Mouse (Mus musculus) cerebral cortex, adult 2 months (tissue): Measurements from ENCODE around the gene Gm11037.

Source experiments
- WGBS: fragments of 180-500 bp; shearing (Covaris S2); methylation state at CpG from one replicate; pipeline ENCODE4 v1.1.7; 2018; 5-methylcytosine and 5-hydroxymethylcytosine counted together

Gm11037 gene

DNA sequence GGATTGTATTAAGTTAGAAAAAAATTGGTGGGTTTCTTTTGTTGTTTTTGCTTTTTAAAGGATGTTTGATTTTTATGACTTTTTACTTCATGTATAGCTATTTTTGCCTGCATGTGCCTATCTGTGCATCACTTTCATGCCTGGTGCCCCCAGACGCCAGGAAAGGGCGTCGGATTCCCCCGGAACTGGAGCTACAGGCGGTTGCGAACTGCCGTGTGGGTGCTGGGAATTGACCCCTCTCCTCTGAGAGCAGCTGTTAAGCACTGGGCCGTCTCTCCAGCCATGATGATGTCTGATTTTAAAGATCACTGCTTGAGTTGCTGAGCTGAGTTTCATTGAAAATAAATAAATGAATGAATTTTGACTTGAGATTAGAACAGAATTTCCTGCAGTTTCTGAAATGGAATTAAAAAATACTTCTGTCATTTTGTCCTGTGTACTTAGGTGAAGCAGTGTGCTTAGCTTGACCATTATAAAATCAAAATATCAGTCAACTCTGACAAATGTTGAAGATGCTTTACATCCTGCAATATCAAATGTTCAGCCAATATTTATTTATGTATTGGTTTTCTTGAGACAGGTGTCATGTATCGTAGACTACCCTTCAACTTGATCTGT is at the start of gene Gm11037:
Gm11037 (plus strand) TSS at position 568 of the 618 bp plus-strand sequence.
- 81% methylated on average over 9 of the region's 9 CpGs for WGBS

DNA sequence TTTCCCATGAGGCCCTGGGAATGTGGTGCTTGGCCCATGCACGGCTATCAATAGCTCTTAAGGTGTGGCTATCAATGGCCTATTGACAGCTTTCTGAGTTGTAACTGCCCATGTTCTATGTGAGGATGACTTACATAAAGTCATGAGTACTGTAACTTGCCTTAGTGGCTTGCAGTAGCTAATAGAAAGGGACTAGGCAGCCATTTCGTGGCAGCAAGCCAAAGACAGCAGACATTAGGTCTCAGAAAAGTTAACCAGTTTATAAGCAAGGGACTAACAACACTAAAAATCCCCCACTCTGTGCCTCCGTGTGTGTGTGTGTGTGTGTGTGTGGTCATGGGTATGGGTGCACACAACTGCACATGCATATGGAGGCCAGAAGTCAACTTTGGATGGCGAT is 49.1 kb upstream of the Gm11037 start:
- 91% methylated on average over 4 of the region's 4 CpGs for WGBS

DNA sequence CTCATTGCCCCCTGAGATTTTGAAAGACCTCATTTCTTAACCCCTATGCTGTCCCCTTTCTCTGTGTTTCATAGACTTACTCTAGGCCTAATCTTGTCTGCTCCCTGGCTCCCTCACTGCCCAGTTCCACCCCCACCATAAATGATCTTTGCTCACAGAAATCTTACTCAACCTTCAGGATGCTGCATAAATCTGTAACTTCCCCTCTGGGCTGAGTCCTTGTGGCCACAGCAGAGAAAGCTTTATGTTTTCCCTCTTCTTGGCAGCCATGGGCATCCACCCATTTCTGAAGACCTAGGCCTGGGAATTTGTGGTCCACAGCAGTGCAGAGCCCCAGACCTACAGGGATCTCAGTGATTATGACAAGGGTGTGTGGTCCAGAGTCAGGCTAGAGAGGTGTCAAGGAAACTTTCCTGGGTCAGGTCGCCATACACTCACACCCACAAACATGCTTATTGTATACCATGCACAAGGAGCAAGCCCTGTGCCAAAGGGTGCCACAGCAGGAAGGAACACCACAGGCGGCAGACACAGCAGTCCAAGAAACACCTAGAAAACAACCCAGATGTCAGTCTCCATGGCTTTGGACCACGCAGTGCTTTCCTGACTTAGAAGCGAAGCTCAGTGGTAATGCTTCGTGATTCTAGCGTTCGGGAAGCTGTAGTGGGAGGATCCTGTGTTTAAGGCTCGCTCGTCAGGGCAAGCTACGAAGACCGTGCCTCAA is 46.5 kb upstream of the Gm11037 start, which contains the start of gene Siglec1:
Siglec1 (minus strand) TSS at position 99 of the 724 bp plus-strand sequence.
- 85% methylated on average over 11 of the region's 11 CpGs for WGBS

DNA sequence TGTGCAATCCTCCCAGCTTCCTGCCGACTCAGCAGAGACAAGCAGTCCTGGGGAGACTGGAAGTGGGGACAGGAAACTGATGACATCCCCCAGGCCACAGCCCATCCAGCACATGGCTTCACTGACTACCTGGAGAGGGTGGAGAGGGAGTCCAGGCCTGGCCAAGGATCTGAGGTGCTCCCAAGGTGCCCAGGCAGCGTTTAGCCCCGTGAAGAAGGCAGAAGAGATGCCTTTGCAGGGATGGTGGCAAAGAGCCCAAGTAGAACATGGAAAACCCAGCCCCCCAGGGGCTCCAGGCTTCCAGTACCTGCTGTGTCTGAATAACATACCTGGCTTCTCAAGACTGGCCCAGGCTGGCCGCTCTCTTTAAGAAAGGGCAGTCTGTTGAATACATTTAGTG is 44.7 kb upstream of the Gm11037 start:
- WGBS = 86% methylated on average over 4 of the region's 4 CpGs

DNA sequence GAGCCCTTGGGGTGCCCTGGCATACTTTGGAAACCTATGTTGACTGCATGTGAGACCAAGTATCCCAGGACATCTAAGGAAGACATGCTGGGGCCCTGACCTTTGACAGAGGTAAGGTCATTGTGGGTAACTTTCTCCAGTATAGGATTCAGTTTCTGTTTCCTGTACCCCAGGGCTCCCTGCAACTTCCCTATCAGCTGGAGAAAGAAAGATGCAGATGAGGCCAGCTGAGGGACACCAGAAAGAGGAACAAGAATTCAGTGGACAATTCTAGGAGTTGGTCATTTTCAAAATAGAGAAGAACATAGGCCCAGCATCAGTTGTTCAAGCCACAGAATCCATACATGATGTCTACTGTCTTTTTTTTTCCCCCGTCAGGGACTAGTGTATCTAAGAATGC is 43.7 kb upstream of the Gm11037 start:
- 92% methylated on average over 1 of the region's 1 CpGs for WGBS

DNA sequence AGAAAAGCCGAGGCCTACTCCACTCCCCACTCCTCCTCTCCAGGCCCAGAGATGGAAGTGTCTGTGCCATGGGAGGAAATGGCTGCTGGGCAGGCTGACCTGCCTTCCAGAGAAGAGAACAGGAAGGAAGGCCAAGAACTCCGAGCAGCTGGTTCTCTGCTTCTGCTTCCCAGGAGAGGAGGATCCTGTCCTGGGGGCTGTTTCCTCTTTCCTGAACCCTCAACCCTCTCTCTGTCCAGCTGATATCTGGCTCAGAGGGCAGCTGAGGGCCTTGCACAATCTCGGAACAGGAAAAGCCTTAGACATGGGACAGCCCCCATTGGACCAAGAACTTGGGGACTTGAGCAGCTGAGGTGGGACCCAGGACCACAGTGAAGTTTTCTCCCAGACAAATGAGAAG is 42.4 kb upstream of the Gm11037 start:
- WGBS = 83% methylated on average over 3 of the region's 3 CpGs

DNA sequence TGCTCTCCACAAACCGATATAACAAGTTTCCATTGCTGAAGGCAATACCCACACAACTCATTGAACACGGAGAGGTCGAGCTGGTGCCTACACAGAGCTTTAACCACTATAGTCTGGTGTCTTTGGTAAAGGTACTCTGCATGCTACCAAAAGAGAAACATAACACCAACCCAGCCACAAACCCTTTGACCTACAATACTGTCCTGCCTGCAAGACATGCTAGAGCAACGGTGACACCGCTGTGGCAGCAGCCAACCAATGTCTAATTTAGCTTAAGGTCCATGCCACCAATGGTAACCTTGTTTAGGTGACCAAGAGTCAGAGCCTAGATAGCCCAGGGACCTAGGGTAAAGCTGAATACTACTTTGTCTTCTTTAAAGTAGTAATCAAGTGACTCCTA is 39.7 kb upstream of the Gm11037 start:
- 88% methylated on average over 5 of the region's 5 CpGs for WGBS

DNA sequence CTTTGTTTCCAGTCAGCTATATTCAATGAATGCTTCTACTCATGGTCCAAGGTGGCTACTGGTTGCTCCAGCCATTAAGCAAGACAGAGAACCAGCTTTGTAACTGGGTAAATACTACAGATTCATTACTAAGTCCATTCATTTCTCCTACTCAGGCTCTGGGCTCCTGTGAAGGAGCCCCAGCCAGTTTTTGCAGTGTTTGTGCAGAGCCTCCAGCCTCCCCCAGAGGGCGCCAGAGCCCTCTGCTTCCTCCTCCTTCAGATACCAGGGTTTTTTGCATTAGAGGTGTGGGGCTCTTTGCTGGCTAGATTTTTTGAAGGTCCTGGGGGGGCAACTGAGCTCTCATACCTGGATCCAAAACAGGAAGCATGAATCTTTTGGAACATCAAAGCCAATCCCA is 38.5 kb upstream of the Gm11037 start:
- WGBS = 7% methylated on average over 1 of the region's 1 CpGs

DNA sequence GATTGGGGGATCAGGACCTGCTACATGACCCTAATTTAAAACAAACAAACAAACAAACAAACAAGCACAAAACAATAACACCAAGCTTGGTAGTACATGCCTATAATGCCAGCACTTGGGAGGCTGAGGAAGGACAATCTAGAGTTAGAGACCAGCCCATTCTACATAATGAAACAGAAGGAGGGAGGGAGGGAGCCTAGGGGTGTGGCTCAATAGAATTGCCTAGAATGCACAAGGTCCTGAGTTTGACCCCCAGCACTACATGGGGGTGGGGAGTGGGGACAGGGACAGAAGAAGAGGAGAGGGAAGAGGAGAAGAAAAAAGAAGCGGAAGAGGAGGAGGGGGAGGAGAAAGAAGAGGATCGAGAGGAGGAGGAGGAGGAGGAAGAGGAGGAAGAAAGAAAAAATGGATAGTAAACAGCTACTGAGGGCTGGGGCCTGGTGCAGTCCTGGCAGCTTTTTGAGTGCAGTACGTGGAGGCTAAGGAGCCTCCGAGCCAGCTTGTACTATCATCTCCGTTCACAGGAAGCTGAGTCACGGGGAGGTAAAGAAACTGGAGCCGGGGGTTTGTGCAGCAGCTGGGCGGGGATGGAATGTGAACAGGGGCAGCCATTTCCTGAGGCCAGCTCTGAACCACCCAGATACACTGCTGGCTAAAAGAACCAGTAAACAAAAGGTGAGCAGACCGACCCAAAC is 37.0 kb upstream of the Gm11037 start:
- WGBS = 32% methylated on average over 9 of the region's 9 CpGs

DNA sequence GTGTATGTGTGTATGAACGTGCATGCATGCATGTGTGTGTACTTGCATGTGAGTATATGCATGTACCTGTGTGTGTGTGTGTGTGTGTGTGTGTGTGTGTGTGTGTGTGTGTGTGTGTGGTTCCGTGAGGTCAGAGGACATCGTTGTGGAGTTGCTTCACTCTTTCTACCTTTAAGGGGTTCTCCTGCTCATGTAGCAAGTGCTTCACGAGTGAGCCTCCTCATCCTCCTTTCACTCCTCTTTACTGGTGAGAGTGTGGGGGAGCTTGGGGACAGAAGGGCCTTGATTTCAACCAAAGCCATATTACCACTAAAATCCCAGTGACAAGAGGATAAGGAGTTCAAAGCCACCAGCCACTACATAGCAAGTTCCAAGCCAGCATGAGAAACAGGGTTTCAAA is 36.2 kb upstream of the Gm11037 start:
- 89% methylated on average over 4 of the region's 4 CpGs for WGBS

DNA sequence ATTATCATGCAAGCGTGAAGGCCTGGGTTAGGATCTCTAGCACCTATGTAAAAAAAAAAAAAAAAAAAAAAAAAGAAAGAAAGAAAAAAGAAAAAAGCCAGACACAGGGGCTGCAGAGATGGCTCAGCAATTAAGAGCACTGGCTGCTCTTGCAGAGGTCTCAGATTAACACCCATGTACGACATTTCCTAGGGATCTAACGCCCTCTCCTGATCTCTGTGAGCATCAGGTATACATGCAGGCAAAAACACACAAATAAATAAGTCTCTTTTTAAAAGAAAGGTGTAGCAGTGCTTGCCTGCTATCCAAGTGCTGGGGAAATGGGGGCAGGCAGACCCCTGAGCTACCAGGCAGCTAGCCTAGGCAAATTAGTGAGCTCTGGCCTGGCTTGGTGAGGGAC is 31.8 kb upstream of the Gm11037 start:
- WGBS = 60% methylated on average over 3 of the region's 3 CpGs

DNA sequence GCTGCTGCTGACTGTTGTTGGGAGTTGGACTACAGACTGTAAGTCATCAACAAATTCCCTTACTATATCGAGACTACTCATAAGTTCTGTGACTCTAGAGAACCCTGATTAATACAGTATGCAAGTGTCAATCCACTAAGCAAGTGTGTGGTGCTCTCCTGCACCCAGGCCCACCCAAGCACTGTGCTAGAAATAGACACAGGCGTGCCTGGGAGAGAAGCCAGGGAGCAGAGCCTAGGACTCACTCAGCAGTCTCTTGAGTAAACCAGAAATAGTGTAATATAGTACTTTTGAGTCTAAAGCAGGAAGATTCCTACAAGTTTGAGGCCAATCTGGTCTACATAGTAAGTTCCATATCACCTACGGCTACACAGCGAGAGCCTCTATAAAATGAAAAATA is 29.3 kb upstream of the Gm11037 start:
- WGBS = 63% methylated on average over 4 of the region's 4 CpGs

DNA sequence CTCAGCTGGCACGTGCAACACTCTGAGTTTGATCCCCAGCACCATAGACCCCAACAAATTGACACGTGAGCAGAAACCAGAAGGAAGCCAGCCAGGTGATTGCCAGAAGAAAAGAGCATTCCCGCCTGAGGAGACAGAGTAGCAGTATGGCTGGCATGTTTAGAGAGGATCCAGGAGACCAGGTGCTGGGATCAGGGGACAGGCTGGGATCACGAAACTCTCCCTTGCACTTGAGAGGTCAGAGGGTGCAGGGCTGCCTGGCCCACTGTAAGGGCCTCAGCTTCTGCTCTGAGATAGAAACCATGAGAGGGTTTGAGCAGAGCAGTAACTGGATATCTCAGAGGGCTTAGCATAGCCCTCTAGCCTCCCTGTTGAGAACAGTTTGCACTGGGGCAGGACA is 28.2 kb upstream of the Gm11037 start:
- 76% methylated on average over 4 of the region's 4 CpGs for WGBS

DNA sequence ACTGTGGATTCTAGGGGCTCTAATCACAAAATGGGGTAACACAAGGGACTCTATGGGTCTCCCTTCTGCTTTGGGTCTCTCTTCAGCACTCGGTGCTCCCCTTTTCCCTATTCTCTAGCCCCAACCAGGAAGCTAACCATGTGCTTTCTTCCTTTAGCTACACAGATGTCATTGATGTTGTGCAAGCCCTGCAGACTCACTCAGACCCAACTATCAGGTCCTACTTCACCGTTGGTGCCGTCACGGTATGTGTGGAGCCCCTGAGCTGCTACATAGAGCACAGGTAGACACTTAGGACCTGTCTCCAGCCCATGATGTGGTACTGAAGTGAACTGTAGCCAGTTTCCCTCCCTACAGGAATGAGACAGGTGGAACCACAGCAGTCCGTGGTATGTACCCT is 27.3 kb upstream of the Gm11037 start:
- 94% methylated on average over 5 of the region's 5 CpGs for WGBS

DNA sequence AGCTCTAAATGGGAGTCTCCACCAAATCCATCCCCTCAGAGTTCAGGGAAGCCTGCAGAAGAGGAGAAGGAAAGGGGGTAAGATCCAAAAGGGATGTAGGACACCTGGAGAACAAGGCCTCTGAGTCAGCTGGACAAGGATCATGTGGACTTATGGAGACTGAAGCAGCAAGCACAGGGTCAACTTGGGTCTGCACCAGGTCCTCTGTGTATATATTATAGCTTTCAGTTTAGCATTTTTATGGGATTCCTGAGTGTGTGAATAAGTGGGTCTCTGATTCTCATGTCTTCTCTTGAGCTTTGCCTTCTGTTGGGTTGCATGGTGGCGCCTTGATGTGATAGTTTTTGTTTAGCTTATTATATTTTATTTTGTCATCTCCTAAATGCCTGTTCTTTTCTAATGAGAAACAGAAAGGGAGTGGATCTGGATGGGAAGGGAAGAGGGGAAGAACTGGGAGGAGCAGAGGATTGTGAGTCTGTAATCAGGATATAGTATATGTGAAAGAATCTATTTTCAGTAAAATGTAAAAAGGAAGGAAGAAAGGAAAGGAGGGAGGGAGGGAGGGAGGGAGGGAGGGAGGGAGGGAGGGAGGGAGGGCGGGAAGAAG is 14.2 kb upstream of the Gm11037 start:
- WGBS = 91% methylated on average over 2 of the region's 2 CpGs

DNA sequence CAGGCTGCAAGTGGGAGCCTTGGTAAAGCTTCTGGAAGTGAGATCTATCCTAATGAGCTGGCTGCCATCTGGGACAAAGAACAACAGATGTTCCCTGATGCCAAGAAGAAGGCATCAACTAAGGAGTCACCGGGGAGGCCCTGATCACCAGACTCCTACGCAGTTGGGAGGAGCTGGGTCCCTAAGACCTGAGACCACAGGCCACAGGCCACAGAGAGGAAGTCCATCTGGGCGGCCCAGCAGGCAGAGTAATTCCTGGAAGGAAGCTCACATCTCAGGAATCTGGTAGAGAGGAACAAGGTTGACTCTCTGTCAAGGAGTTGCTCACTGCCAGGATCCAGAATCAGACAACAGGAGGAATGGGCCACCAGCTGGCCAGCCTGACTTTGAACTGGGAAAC is 9.1 kb upstream of the Gm11037 start:
- 67% methylated on average over 3 of the region's 3 CpGs for WGBS

DNA sequence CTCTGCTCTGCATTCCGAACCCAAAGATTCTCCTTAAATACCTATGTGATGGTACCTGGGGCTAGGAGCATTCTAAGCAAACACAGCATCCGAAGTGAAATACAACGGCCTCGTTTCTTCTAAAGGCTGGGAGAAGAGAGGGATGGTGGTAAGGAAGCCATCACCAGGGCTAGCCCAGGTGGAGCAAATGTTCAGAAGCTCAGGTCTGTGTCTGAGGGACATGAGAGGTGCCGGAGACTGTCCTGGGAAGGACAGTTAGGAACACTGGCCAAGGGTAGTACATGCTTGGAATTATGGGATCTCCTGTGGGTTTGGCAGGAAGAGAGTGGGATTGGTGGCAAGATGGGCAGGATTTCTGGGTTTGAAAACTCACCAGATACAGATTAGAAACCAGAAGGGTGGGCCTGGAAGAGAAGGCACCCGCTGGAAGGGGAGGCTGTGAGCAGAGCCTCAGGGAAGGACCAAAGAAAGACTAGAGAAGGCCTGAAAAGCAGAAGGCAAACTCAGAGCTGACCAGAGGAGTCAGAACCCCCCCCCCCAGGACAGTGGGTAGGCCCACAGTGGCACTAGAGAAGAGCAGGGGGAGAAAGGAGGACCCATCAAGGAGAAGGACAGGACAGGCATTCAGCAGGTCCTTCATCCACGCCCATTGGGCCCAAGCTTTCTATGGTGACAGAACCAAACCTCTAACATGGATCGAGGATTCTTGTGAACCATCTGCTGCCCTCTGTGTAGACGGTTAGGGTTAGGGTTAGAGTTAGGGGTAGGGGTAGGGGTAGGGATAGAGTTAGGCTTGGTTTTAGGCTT is 7.9 kb upstream of the Gm11037 start:
- WGBS = 96% methylated on average over 9 of the region's 9 CpGs

DNA sequence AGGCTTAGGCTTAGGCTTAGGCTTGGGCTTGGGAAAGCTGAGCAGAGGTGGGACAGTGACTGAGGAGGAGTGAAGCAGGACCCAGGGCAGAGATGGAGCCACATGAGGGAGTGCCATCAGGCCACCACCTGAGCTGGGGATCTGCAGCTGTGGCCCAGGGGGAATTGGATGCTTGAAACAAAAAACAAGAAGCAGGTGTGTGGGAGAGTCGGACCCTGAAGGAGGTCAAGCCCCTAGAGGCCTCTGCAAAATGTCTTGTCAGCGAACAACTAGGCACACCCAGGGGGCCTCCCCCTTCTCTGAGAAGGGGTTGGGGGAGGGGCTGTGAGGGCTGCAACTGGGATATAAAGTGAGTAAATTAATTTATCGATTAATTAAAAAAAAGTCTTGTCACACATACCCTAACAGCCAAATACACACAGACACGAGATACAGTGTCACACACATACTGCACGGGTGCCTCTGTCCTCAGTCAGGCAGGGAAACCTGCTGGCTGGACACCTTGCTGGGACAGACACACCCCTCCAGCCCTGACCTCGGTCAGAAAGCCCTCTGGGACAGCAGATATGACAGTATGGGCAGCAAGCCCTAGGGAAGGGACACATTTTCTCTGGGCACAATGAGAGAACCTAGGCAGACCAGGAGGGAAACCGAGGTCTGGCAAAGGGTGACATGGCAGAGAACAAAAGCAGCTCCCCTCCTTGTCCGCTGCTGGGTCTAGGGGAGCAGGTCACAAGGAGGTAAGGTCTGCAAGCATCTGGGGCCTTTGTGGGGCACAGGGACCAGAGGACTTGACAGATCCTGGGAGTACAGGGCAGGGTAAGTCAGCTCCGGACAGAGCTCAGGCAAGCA is 7.1 kb upstream of the Gm11037 start:
- WGBS = 75% methylated on average over 9 of the region's 9 CpGs

DNA sequence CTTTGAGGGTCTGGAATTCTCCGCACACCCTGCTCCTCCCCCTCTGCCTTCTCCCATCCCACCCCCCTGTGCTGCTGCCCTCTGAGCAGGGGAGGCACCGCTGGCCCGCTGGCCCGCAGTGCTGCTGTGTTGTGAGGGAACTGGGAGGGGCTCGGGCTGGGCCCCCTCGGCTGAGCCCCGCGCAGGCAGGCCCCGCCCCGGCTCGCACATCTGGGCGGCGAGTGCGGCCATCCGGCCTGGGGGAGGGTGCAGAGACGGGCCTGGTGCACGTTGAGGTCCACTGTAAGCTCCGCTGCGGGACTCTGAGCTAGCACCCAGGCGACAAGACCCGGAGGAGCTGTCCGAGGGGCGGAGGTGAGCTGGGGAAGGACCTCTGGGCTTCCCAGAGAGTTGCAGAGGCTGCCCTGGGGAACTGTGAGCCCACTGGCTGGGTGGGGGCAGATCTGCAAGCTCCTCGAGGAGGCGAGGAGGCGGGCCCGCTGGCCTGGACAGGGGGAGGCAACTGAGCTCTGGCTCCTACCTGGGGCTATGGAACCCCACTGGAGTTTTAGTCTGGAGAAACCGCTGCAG is 6.1 kb upstream of the Gm11037 start, which contains the start of gene Hspa12b:
Hspa12b (plus strand) TSS at position 120 of the 570 bp plus-strand sequence.
- 13% methylated on average over 28 of the region's 28 CpGs for WGBS

DNA sequence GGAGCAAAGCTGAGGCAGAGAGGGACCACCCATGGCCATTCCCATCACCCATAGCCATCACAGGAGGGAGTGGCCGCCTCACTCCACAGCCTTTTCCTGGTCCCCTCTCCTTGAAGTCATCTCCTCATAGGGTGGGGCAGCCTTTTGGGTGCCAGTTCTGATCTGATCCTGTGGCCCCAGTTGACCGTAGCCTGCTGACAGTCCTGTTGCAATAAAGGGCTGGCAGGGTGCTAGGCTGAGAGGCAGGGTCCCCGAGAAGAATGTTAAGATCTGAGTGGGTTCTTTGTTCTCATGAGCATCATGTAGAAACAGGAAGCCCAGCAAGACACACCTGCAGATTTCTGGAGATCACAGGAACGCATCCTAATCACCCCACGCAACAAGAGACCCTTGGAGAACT is 5.1 kb upstream of the Gm11037 start:
- 88% methylated on average over 5 of the region's 5 CpGs for WGBS
